Mouse (Mus musculus) neural tube, embryonic 11.5 days (tissue): Measurements from ENCODE around the gene Zfp991. TPM values are rescaled to one million over a fixed set of nuclear protein-coding genes. Genes with fewer than 3 reads are reported as not detected.
"Not testable (repeated sequence)": the region's sequence is repeated elsewhere in the genome, so short reads cannot be mapped to it uniquely, and the experiment has no call there.

Source experiments
- ATAC-seq: fragments of 200-750 bp; cut with Nextera tagmentation; 2 replicates; pipeline ENCODE4 v1.8.0; 2017; ENCODE audit warnings: moderate number of reproducible peaks, mild to moderate bottlenecking, moderate TSS enrichment, moderate library complexity; ENCODE audit not compliant: insufficient read depth, low FRiP score, low TSS enrichment
- DNase-seq: peaks from one replicate; pipeline ENCODE4 v3.0.0-alpha.2; 2015; ENCODE audit warnings: low spot score
- H3K27ac ChIP-seq: fragments of 300-500 bp; sonication (generic); 2 replicates; pipeline ENCODE4 v1.5.1; 2014; ENCODE audit warnings: low read depth, mild to moderate bottlenecking, low read length
- H3K27me3 ChIP-seq: fragments of 300-500 bp; sonication (generic); 2 replicates; pipeline ENCODE4 v1.6.1; 2014; ENCODE audit warnings: mild to moderate bottlenecking, low read length, mixed read lengths; ENCODE audit not compliant: control insufficient read depth, insufficient read depth
- H3K36me3 ChIP-seq: fragments of 300-500 bp; sonication (generic); 2 replicates; pipeline ENCODE4 v1.6.1; 2014; ENCODE audit warnings: mild to moderate bottlenecking, low read length, moderate library complexity, mixed read lengths; ENCODE audit not compliant: control insufficient read depth, insufficient read depth
- H3K4me1 ChIP-seq: fragments of 300-500 bp; sonication (generic); 2 replicates; pipeline ENCODE4 v1.6.1; 2014; ENCODE audit warnings: low read length, mixed read lengths; ENCODE audit not compliant: control insufficient read depth, insufficient read depth
- H3K4me2 ChIP-seq: fragments of 300-500 bp; sonication (generic); 2 replicates; pipeline ENCODE4 v1.6.1; 2014; ENCODE audit warnings: low read depth, mild to moderate bottlenecking, moderate library complexity
- H3K4me3 ChIP-seq: fragments of 300-500 bp; sonication (generic); 2 replicates; pipeline ENCODE4 v1.5.1; 2014; ENCODE audit warnings: low read depth, low read length
- H3K9ac ChIP-seq: fragments of 300-500 bp; sonication (generic); 2 replicates; pipeline ENCODE4 v1.6.1; 2014; ENCODE audit warnings: mild to moderate bottlenecking, low read length
- H3K9me3 ChIP-seq: fragments of 300-500 bp; sonication (generic); 2 replicates; pipeline ENCODE4 v1.6.1; 2016; ENCODE audit warnings: low read length; ENCODE audit not compliant: control insufficient read depth
- WGBS: fragments of 180-500 bp; shearing (Covaris S2); extraction: QIAGEN DNeasy Blood & Tissue Kit; methylation state at CpG from one replicate; pipeline ENCODE4 v1.1.7; 2014; 5-methylcytosine and 5-hydroxymethylcytosine counted together
- polyA plus RNA-seq: library from polyadenylated mRNA; unstranded; fragments of >200 nt; fragmentation: Nextera tagmentation; extraction: Ambion mirVana; gene quantifications from 2 replicates; pipeline ENCODE4 v1.2.1, GENCODE M21; 2014

Gene Zfp991
- polyA plus RNA-seq, 1 experiment from 2014 or later, result 6.7 TPM

DNA sequence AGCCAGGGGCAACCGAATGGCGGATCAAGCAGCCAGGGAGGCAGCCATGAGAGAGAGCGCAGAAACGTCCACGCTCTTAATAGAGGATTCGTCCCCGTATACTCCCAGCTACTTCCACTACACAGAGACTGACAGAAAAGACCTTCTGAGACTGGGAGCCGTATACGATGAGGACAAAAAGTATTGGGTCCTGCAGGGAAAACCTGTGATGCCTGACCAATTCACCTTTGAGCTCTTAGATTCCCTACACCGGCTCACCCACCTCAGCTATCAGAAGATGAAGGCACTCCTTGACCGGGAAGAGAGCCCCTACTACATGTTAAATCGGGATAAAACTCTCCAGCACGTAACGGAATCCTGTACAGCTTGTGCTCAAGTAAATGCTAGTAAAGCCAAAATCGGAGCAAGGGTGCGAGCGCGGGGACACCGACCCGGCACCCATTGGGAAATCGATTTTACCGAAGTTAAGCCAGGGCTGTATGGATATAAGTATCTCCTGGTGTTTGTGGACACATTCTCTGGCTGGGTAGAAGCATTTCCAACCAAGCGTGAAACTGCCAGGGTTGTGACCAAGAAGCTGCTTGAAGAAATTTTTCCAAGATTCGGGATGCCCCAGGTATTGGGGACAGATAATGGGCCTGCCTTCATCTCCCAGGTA lies 92.1 kb downstream of the Zfp991 start:
- not testable (repeated sequence) for H3K9ac ChIP-seq, H3K4me2 ChIP-seq, H3K4me1 ChIP-seq, H3K9me3 ChIP-seq, DNase-seq, H3K27me3 ChIP-seq, H3K36me3 ChIP-seq, ATAC-seq, H3K4me3 ChIP-seq, H3K27ac ChIP-seq
- WGBS, result 96% methylated on average over 23 of the region's 24 CpGs

DNA sequence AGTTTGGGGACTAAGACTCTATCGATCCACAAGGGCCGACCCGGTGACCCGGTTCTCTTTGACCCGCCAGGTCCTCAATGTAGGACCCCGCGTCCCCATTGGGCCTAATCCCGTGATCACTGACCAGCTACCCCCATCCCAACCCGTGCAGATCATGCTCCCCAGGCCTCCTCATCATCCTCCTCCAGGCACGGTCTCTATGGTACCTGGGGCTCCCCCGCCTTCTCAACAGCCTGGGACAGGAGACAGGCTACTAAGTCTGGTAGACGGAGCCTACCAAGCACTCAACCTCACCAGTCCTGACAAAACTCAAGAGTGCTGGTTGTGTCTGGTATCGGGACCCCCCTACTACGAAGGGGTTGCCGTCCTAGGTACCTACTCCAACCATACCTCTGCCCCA lies 93.8 kb downstream of the Zfp991 start:
- not testable (repeated sequence) for H3K9me3 ChIP-seq, H3K9ac ChIP-seq, H3K36me3 ChIP-seq, H3K4me1 ChIP-seq, H3K4me3 ChIP-seq, H3K4me2 ChIP-seq, DNase-seq, H3K27ac ChIP-seq, H3K27me3 ChIP-seq, ATAC-seq
- WGBS, result 92% methylated on average over 5 of the region's 15 CpGs

GRCm38 (mm10) chr4:147230026-147230425 lies 98.2 kb downstream of the Zfp991 start:
- 81% methylated on average over 3 of the region's 3 CpGs for WGBS

More at GRCm38 (mm10) chr4:147230026-147230425, 98.2 kb downstream of the Zfp991 start:
- ATAC-seq, H3K9me3 ChIP-seq, H3K27ac ChIP-seq, DNase-seq, H3K9ac ChIP-seq, H3K4me3 ChIP-seq, H3K27me3 ChIP-seq, H3K36me3 ChIP-seq, H3K4me1 ChIP-seq, H3K4me2 ChIP-seq: not testable (repeated sequence)

Other genes with a start within 250 kb of the Zfp991 start
- gene Gm21411, start 222.4 kb upstream of the Zfp991 start, polyA plus RNA-seq, result not detected in 2 replicates
- gene Zfp989, start 160.1 kb upstream of the Zfp991 start, polyA plus RNA-seq, result not detected in 2 replicates
- not detected in 2 replicates for gene Rex2, start 110.2 kb upstream of the Zfp991 start, polyA plus RNA-seq
- gene Zfp988, start 173.6 kb downstream of the Zfp991 start, polyA plus RNA-seq, result 0.09 TPM in 1 of 2 replicates, not detected in the other
- 0.28 TPM in 1 of 2 replicates, not detected in the other for gene Zfp978, start 229.3 kb downstream of the Zfp991 start, polyA plus RNA-seq